Comparison of ENCODE assay signal across 8 mouse cellular contexts in genomic region chr11:101325201-101325600, GRCm38 (mm10). TPM values are rescaled to one million over a fixed set of nuclear protein-coding genes. Genes with fewer than 3 reads are reported as not detected.
"Had no signal": no experiment of that assay in that cellular context is flagged by ENCODE, and none has a peak within 500 bp of the region (broad histone marks: within the 10 kb centered on the region; RNA-seq: fewer than 3 reads in every experiment).

No protein-coding gene starts in this region.

RNA-seq across cellular contexts. Expression of gene Aoc3, which starts 5.2 kb away (rescaled TPM):
- polyA plus RNA-seq: neural tube, embryonic 12.5 days; neural tube, embryonic 14.5 days had no signal

RNA-seq across cellular contexts. Expression of gene G6pc, which starts 42.2 kb away (rescaled TPM):
- polyA plus RNA-seq: liver, embryonic 15.5 days; lung, embryonic 15.5 days; midbrain, embryonic 10.5 days; midbrain, embryonic 14.5 days; midbrain, postnatal 0 days; neural tube, embryonic 12.5 days; neural tube, embryonic 14.5 days; testis, adult 2 months had no signal
